Mouse (Mus musculus): ENCODE measurements around the gene Rinl. TPM values are rescaled to one million over a fixed set of nuclear protein-coding genes. Genes with fewer than 3 reads are reported as not detected.

Gene Rinl
- total RNA-seq (2023; ENCODE audit: inconsistent age), result 6.2 to 13.3 TPM (median 9.2 TPM) in 4 replicates

GRCm38 (mm10) chr7:28788307-28789195, at the start of gene Rinl:
TSS of gene Rinl (plus strand) at chr7:28788969.

GRCm38 (mm10) chr7:28741709-28742438, 46.9 kb upstream of the Rinl start, which contains the start of the genes Mrps12 and Sars2:
TSS of gene Mrps12 (minus strand) at chr7:28741820.
TSS of gene Sars2 (plus strand) at chr7:28741992.

DNA sequence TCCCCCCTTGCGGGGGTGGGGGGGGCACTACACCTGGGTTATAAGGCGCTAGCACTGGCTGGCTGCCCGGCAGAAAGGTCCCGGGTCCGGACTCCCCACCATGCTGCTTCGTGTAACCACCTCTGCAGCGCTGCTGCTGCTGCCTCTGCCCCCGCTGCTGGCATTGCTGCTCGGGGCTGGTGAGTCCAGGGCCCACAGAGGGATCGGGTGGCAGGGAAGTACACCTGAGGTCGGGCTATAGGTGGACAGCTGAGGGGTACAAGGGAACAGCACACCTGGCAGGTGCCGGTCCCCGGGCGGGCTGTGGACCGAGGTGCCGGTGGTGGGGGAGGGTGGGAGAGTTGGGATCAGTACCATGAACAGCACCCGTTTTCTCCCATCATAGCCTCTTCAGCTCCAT, 32.7 kb upstream of the Rinl start, which contains the start of gene Ccer2:
Ccer2 (plus strand) TSS at position 96 of the 400 bp plus-strand sequence.

DNA sequence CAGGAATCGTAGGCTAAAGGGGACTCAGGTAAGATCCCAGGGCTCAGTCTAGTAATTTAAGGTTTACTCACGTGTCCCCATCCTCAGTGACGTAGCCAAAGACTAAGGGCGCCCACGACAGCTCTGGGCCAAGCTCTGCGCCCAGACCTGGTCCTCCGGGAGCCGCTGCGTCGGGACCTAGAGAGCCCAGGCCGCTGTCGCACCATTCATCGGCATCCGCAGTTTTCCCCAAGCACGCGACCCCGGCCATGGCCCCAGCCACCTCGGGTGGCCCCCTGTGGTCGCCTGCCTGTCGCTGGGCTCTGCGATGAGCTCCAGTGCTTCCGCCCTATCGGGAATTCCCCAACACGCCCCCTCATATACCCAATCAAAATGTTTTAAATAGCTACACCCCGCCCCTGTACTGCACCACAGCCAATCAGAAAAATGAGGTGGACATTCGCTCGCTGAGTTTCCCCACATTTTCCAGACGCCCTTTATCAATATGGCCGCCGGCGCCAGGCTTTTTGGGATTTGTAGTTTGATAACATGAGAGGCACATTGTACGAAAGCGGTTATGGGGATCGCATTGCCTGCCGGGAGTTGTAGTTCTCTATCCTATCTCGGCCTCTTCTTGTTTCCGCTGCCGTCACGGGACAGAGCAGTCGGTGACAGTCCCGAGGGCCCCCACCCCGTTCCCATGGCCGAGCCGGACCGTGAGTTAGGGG, 22.4 kb upstream of the Rinl start, which contains the start of gene Sirt2:
Sirt2 (plus strand) TSS at position 563 of the 707 bp plus-strand sequence.

DNA sequence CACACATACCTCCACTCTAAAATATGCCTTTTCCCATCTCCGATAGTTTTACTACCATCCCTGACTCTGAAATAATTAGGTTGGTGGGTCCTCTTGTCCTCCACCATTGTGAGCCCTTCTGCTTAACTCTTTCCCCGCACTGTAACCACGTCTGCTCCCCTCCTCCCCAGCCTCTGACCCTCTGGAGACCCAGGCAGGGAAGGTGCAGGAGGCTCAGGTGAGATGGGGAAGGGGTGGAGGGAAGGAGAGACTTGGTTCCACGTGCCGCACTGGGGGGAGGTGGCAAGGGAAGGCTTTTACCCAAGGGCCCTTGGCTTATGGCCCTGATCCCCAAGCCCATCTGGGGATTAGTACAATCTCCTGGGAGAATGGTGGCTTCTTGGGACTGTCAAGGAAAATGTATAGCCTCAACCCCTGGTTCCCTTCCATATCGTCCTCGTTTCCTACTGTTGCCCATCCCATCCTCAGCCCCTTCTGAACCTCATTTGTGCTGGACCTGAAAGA, 21.3 kb upstream of the Rinl start, which contains the start of gene Nfkbib:
Nfkbib (minus strand) TSS at position 51 of the 504 bp plus-strand sequence.

DNA sequence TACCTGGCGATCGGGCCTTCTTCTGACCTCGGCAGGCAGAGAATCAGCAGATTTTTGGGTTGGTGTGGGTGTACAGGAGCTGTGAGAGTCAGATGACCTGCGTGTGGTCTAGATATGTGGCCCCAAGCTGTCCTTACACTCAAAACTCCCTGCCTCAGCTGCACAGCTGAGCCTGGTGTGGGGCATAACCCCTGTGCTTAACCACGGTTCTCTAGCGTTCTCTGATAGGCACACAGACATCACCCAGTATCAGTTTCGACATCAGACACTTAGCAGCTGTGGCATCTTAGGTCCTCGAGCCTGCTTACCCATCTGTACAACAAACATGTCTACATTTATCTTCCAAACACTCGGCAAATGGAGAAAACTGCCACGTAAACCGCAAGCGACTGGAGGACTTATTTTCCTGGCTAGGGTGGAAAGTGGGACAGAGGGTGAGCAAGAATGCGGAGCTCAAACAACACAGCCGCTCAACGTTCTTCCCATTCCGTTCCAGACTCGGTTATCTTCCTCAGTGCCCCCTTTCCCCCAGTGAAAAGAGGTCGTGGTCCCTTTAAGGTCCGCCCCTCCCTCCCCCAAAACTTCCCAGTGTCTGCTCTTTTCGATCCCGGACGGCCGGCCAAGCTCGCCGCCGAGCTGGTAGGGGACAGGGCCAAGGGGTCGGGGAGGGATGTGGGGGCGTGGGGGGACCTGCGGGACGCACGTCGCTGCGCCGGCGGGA, 19.6 kb downstream of the Rinl start, which contains the start of gene Hnrnpl:
Hnrnpl (plus strand) TSS at position 321 of the 721 bp plus-strand sequence.

DNA sequence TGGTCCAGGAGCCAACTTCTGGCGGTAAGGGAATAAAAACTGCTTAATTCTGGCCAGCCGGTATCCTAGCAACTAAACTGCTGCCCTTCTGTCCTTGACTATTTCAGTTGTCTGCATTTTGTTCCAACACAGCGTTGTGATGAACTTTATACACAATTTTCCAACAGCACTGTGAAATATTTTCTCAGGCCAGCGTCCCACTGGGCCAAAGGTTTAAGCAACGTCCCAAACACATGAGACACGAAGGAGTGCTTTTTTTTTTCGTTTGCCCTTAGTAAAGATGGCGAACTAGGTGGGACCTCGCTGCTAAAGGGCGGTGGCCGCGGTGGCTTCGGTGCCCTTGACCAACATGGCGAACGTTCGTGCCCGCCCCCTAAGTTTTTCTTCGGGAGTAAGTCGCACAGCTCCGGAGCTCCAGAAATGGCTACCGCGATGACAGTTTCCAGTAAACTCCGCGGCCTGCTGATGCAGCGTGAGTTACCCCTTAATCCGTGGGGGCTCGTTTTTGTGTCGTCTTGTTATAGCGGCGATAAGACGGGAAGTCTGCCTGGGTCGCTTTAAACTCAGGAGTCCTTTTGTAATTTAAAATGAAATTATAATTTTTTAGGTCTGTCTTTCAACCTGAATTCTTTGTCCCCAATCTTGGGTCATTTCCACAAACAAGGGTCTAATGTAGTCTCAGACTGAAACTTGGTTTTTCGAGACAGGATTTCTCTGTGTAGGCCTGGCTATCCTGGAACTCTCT, 36.3 kb downstream of the Rinl start, which contains the start of gene Ech1:
Ech1 (plus strand) TSS at position 277 of the 745 bp plus-strand sequence.

GRCm38 (mm10) chr7:28833723-28834347, 45.1 kb downstream of the Rinl start, which contains the start of gene Lgals4:
TSS of gene Lgals4 (plus strand) at chr7:28833854.

Other genes with a start within 250 kb of the Rinl start
- gene Sycn, start 248.1 kb upstream of the Rinl start, total RNA-seq (2023; ENCODE audit: inconsistent age), result not detected in 4 replicates
- not detected in 4 replicates for gene Nccrp1, start 241.7 kb upstream of the Rinl start, total RNA-seq (2023; ENCODE audit: inconsistent age)
- gene Samd4b, start 190.8 kb upstream of the Rinl start, total RNA-seq (2023; ENCODE audit: inconsistent age), result 49.3 to 52.1 TPM (median 50.5 TPM) in 4 replicates
- gene Pak4, start 190.8 kb upstream of the Rinl start, total RNA-seq (2023; ENCODE audit: inconsistent age), result 12.8 to 15.7 TPM (median 13.9 TPM) in 4 replicates
- gene Acp7, start 157.6 kb upstream of the Rinl start, total RNA-seq (2023; ENCODE audit: inconsistent age), result not detected in 4 replicates
- gene Fbxo27, start 96.1 kb upstream of the Rinl start, total RNA-seq (2023; ENCODE audit: inconsistent age), result 0.35 to 0.84 TPM in 2 of 4 replicates, not detected in the others
- gene Fbxo17, start 72.2 kb upstream of the Rinl start, total RNA-seq (2023; ENCODE audit: inconsistent age), result 0.67 to 2.4 TPM (median 1.3 TPM) in 4 replicates
- gene Mrps12, start 47.1 kb upstream of the Rinl start, total RNA-seq (2023; ENCODE audit: inconsistent age), result 21.2 to 31.8 TPM (median 24.8 TPM) in 4 replicates
- 15.6 to 20.5 TPM (median 18.9 TPM) in 4 replicates for gene Sars2, start 47.0 kb upstream of the Rinl start, total RNA-seq (2023; ENCODE audit: inconsistent age)
- not detected in 4 replicates for gene Ccer2, start 32.8 kb upstream of the Rinl start, total RNA-seq (2023; ENCODE audit: inconsistent age)
- gene Sirt2, start 22.2 kb upstream of the Rinl start, total RNA-seq (2023; ENCODE audit: inconsistent age), result 82.0 to 92.0 TPM (median 86.4 TPM) in 4 replicates
- 75.7 to 91.7 TPM (median 83.5 TPM) in 4 replicates for gene Nfkbib, start 21.5 kb upstream of the Rinl start, total RNA-seq (2023; ENCODE audit: inconsistent age)
- gene Hnrnpl, start 19.6 kb downstream of the Rinl start, total RNA-seq (2023; ENCODE audit: inconsistent age), result 570 to 678 TPM (median 611 TPM) in 4 replicates
- 52.7 to 55.3 TPM (median 53.9 TPM) in 4 replicates for gene Ech1, start 36.2 kb downstream of the Rinl start, total RNA-seq (2023; ENCODE audit: inconsistent age)
- gene Lgals4, start 44.9 kb downstream of the Rinl start, total RNA-seq (2023; ENCODE audit: inconsistent age), result 9.5 to 18.0 TPM (median 13.3 TPM) in 4 replicates
- not detected in 4 replicates for gene Lgals7, start 74.9 kb downstream of the Rinl start, total RNA-seq (2023; ENCODE audit: inconsistent age)
- gene Capn12, start 92.5 kb downstream of the Rinl start, total RNA-seq (2023; ENCODE audit: inconsistent age), result 0.15 TPM in 1 of 4 replicates, not detected in the others
- gene Actn4, start 173.4 kb downstream of the Rinl start, total RNA-seq (2023; ENCODE audit: inconsistent age), result 120 to 137 TPM (median 132 TPM) in 4 replicates
- gene Eif3k, start 192.9 kb downstream of the Rinl start, total RNA-seq (2023; ENCODE audit: inconsistent age), result 261 to 296 TPM (median 278 TPM) in 4 replicates
- 348 to 381 TPM (median 367 TPM) in 4 replicates for gene Map4k1, start 193.1 kb downstream of the Rinl start, total RNA-seq (2023; ENCODE audit: inconsistent age)

Measured in B cell, adult (primary cell).